Mouse (Mus musculus) CH12.LX (cell line): ENCODE measurements around the gene Ugt1a10. TPM values are rescaled to one million over a fixed set of nuclear protein-coding genes. Genes with fewer than 3 reads are reported as not detected.

Experiments
- DNase-seq: peaks from one replicate; pipeline ENCODE4 v3.0.0-alpha.2; 2013; ENCODE audit errors: extremely low read depth
- H3K27ac ChIP-seq: 2 replicates; pipeline ENCODE4 v1.5.1; 2012; ENCODE audit warnings: low read depth, mild to moderate bottlenecking, control low read depth, moderate library complexity; ENCODE audit not compliant: insufficient read depth
- H3K27me3 ChIP-seq: replicated peaks from 2 replicates; pipeline ENCODE3; 2012; ENCODE audit warnings: inconsistent platforms
- H3K36me3 ChIP-seq, 2 experiments: replicated peaks in 1 of 2; 2 replicates each; pipeline versions ENCODE3 to v1.6.1; 2012; ENCODE audit warnings: inconsistent platforms in 1 of 2, low read length in 1 of 2, mild to moderate bottlenecking in 1 of 2, mixed read lengths in 1 of 2, moderate library complexity in 1 of 2; ENCODE audit not compliant: control insufficient read depth in 1 of 2, insufficient read depth in 1 of 2
- H3K4me1 ChIP-seq, 2 experiments: 2 replicates each; pipeline ENCODE4 v1.6.1; 2012; ENCODE audit warnings: inconsistent platforms in 1 of 2, moderate library complexity in 1 of 2; ENCODE audit not compliant: insufficient read depth in 2 of 2, control insufficient read depth in 1 of 2
- H3K4me2 ChIP-seq: 2 replicates; pipeline ENCODE4 v1.6.1; 2012; ENCODE audit warnings: low read depth, mild to moderate bottlenecking, control low read depth; ENCODE audit not compliant: poor library complexity, insufficient read depth, severe bottlenecking
- H3K4me3 ChIP-seq, 3 experiments: fragments of 150-350 bp in 1 of 3; sonication (generic) in 1 of 3; replicated peaks in 1 of 3; 2 replicates each; pipeline versions ENCODE3 to v1.5.1; 2011 to 2012; ENCODE audit warnings: low read depth in 2 of 3, low read length in 2 of 3, mild to moderate bottlenecking in 2 of 3, moderate library complexity in 2 of 3, control low read depth in 1 of 3, improper control_type of control experiment in 1 of 3, inconsistent platforms in 1 of 3, mixed read lengths in 1 of 3; ENCODE audit not compliant: poor library complexity in 1 of 3
- H3K79me2 ChIP-seq: replicated peaks from 2 replicates; pipeline ENCODE4 v1.6.1; 2012; ENCODE audit warnings: mild to moderate bottlenecking, moderate library complexity; ENCODE audit not compliant: control insufficient read depth, poor library complexity, insufficient read depth, severe bottlenecking; ENCODE audit errors: extremely low read depth
- H3K9ac ChIP-seq: 2 replicates; pipeline ENCODE4 v1.6.1; 2012; ENCODE audit warnings: low read depth, mild to moderate bottlenecking, control low read depth, moderate library complexity; ENCODE audit not compliant: insufficient read depth
- H3K9me3 ChIP-seq: replicated peaks from 2 replicates; pipeline ENCODE3; 2012; ENCODE audit warnings: low read length, inconsistent platforms, mixed read lengths
- CHD1 ChIP-seq: IDR thresholded peaks from 2 replicates; pipeline ENCODE4 v1.6.1; 2012; ENCODE audit warnings: low read depth, low read length, improper control_type of control experiment, inconsistent platforms
- CHD2 ChIP-seq: IDR thresholded peaks from 2 replicates; pipeline ENCODE4 v1.6.1; 2011; ENCODE audit warnings: low read length, improper control_type of control experiment
- CTCF ChIP-seq, 2 experiments: IDR thresholded peaks in 1 of 2; conservative IDR thresholded peaks in 1 of 2; 2 replicates each; pipeline ENCODE4 v1.5.1; 2011 to 2012; ENCODE audit warnings: low read depth in 2 of 2, low read length in 2 of 2, improper control_type of control experiment in 1 of 2, inconsistent platforms in 1 of 2, mild to moderate bottlenecking in 1 of 2, moderate library complexity in 1 of 2
- E2F4 ChIP-seq: IDR thresholded peaks from 2 replicates; pipeline ENCODE4 v1.6.1; 2011; ENCODE audit warnings: low read depth, low read length, improper control_type of control experiment; ENCODE audit not compliant: insufficient replicate concordance
- ELF1 ChIP-seq: IDR thresholded peaks from 2 replicates; pipeline ENCODE4 v1.6.1; 2014; ENCODE audit warnings: low read depth, mild to moderate bottlenecking, inconsistent platforms, low read length, improper control_type of control experiment
- EP300 ChIP-seq: IDR thresholded peaks from 2 replicates; pipeline ENCODE4 v1.6.1; 2011; ENCODE audit warnings: low read length, improper control_type of control experiment
- ETS1 ChIP-seq: conservative IDR thresholded peaks from 2 replicates; pipeline ENCODE4 v1.6.1; 2012; ENCODE audit warnings: low read depth, mild to moderate bottlenecking, inconsistent platforms, low read length, improper control_type of control experiment, moderate library complexity
- HCFC1 ChIP-seq: IDR thresholded peaks from 2 replicates; pipeline ENCODE4 v1.6.1; 2012; ENCODE audit warnings: low read depth, mild to moderate bottlenecking, inconsistent platforms, low read length, improper control_type of control experiment
- IRF4 ChIP-seq: IDR thresholded peaks from 2 replicates; pipeline ENCODE4 v1.6.1; 2014; ENCODE audit warnings: low read depth, mild to moderate bottlenecking, inconsistent platforms, low read length, improper control_type of control experiment
- JUN ChIP-seq: IDR thresholded peaks from 2 replicates; pipeline ENCODE4 v1.6.1; 2011; ENCODE audit warnings: low read depth, mild to moderate bottlenecking, low read length, improper control_type of control experiment, moderate library complexity; ENCODE audit not compliant: insufficient read depth
- JUND ChIP-seq: conservative IDR thresholded peaks from 2 replicates; pipeline ENCODE4 v1.6.1; 2011; ENCODE audit warnings: low read depth, low read length, improper control_type of control experiment
- MAFK ChIP-seq: IDR thresholded peaks from 2 replicates; pipeline ENCODE4 v1.6.1; 2011; ENCODE audit warnings: low read length, improper control_type of control experiment; ENCODE audit not compliant: insufficient replicate concordance
- MXI1 ChIP-seq: IDR thresholded peaks from 2 replicates; pipeline ENCODE4 v1.6.1; 2011; ENCODE audit warnings: mild to moderate bottlenecking, low read depth, low read length, improper control_type of control experiment
- MYC ChIP-seq: IDR thresholded peaks from 2 replicates; pipeline ENCODE4 v1.6.1; 2011; ENCODE audit warnings: low read depth, mild to moderate bottlenecking, improper control_type of control experiment, low read length
- PAX5 ChIP-seq: IDR thresholded peaks from 2 replicates; pipeline ENCODE4 v1.6.1; 2012; ENCODE audit warnings: low read length, inconsistent platforms, mixed read lengths
- POLR2A ChIP-seq: IDR thresholded peaks from 2 replicates; pipeline ENCODE4 v1.6.1; 2011; ENCODE audit warnings: low read depth, mild to moderate bottlenecking, improper control_type of control experiment, low read length
- RAD21 ChIP-seq: IDR thresholded peaks from 2 replicates; pipeline ENCODE4 v1.6.1; 2011; ENCODE audit warnings: low read depth, mild to moderate bottlenecking, low read length, improper control_type of control experiment, moderate library complexity
- SMC3 ChIP-seq: IDR thresholded peaks from 2 replicates; pipeline ENCODE4 v1.6.1; 2011; ENCODE audit warnings: low read depth, low read length, improper control_type of control experiment
- UBTF ChIP-seq: IDR thresholded peaks from 2 replicates; pipeline ENCODE4 v1.6.1; 2012; ENCODE audit warnings: low read depth, mild to moderate bottlenecking, inconsistent platforms, low read length, improper control_type of control experiment, moderate library complexity
- ZKSCAN1 ChIP-seq: IDR thresholded peaks from 2 replicates; pipeline ENCODE4 v1.6.1; 2012; ENCODE audit warnings: low read depth, inconsistent platforms, low read length, improper control_type of control experiment, borderline replicate concordance
- ZNF384 ChIP-seq: IDR thresholded peaks from 2 replicates; pipeline ENCODE4 v1.6.1; 2012; ENCODE audit warnings: low read depth, low read length, improper control_type of control experiment, inconsistent platforms
- dilution Hi-C: fragments of 300-500 bp; cut with MboI; formaldehyde crosslinking; loops from 2 replicates; pipeline ENCODE4 v1.14.3; 2020; ENCODE audit warnings: low sequenced_read_pairs; ENCODE audit not compliant: extremely low pct_unique_long_range_greater_than_20kb, extremely low pct_ligation_motif_present
- in situ Hi-C: fragments of 300-500 bp; cut with MboI; formaldehyde crosslinking; loops from 3 replicates; pipeline ENCODE4 v1.14.3; 2019; ENCODE audit warnings: low sequenced_read_pairs, low pct_ligation_motif_present, low pct_unique_long_range_greater_than_20kb, mixed read lengths
- polyA plus RNA-seq: library from polyadenylated mRNA; unstranded; fragments of >175 nt; gene quantifications from 2 replicates; pipeline ENCODE4 v1.2.1, GENCODE M21; 2012; ENCODE audit warnings: low read depth; ENCODE audit not compliant: insufficient read length
- total RNA-seq, 2 experiments: library from RNA; depleted of rRNA; stranded (reverse); fragments of 300-350 nt in 1 of 2; fragments of >200 nt in 1 of 2; gene quantifications; 2 replicates each; pipeline ENCODE4 v1.2.3; 2012 to 2014

Gene Ugt1a10
- total and polyA plus RNA-seq, 3 experiments: not detected

GRCm38 (mm10) chr1:88256886-88257663 is 201.9 kb downstream of the Ugt1a10 start:
- Histone ChIP-seq H3K9me3 (peaks cover 56% of the 10 kb centered on the region), H3K27ac (no peak overlapping the region), H3K36me3 (peaks cover 3 to 23% of the 10 kb centered on the region in 2 experiments), H3K27me3 (peaks cover 6% of the 10 kb centered on the region), H3K4me1 (peaks cover 2 to 29% of the 10 kb centered on the region in 2 experiments; a peak in 3 of 4 replicates), H3K9ac (no peak overlapping the region), H3K79me2 (no peaks in the 10 kb centered on the region), H3K4me3 (no peak overlapping the region), H3K4me2 (no peak overlapping the region)
- DNase-seq: no peak
- in situ Hi-C loops: no loop called here
- TF ChIP-seq E2F4 (no peak), SMC3 (no peak), CHD1 (no peak), MYC (no peak), ZKSCAN1 (no peak), CTCF (conservative IDR thresholded peaks at IDR 0.05 in 1 of 2, IDR thresholded peaks at IDR 0.05 in 1 of 2; ENCODE audit: low read depth in 2 of 2, low read length in 2 of 2) (no peak), PAX5 (no peak), CHD2 (no peak), EP300 (no peak), ETS1 (no peak), MAFK (no peak), HCFC1 (no peak), IRF4 (no peak), UBTF (no peak), RAD21 (no peak)
- dilution Hi-C loops: no loop called here

GRCm38 (mm10) chr1:88257681-88258080 is 202.5 kb downstream of the Ugt1a10 start:
- in situ Hi-C loops: no loop called here
- TF ChIP-seq MXI1: no peak
- no peak for TF ChIP-seq ZNF384
- no peak for TF ChIP-seq JUND
- no peak for TF ChIP-seq JUN
- no peak for TF ChIP-seq ELF1
- TF ChIP-seq POLR2A: no peak
- no peak for TF ChIP-seq ZKSCAN1
- no peak for TF ChIP-seq EP300
- TF ChIP-seq CHD1: no peak
- TF ChIP-seq, all 38 proteins: peak for 0
- Histone ChIP-seq H3K9me3 (peaks cover 50% of the 10 kb centered on the region), H3K4me2 (no peak overlapping the region), H3K36me3 (peaks cover 3 to 29% of the 10 kb centered on the region in 2 experiments), H3K9ac (no peak overlapping the region), H3K27me3 (peaks cover 6% of the 10 kb centered on the region), H3K4me3 (no peak overlapping the region), H3K27ac (no peak overlapping the region), H3K4me1 (peaks cover 2 to 29% of the 10 kb centered on the region in 2 experiments; a peak in 3 of 4 replicates), H3K79me2 (no peaks in the 10 kb centered on the region)
- dilution Hi-C loops: no loop called here
- no peak for DNase-seq
